Mouse (Mus musculus) layer of hippocampus, adult 9-10 months (tissue): ENCODE measurements around the gene BC049352.

ENCODE experiments used
- DNase-seq: peaks from one replicate; pipeline ENCODE4 v3.0.0; 2022; ENCODE audit warnings: low spot score

The BC049352 gene

GRCm38 (mm10) chr9:45189661-45190174 is 7.9 kb downstream of the BC049352 start:
- DNase-seq, result no peak

GRCm38 (mm10) chr9:45195468-45195867 is 13.7 kb downstream of the BC049352 start:
- no peak for DNase-seq

GRCm38 (mm10) chr9:45196125-45196830 is 14.5 kb downstream of the BC049352 start:
- no peak for DNase-seq

- no peak for DNase-seq
Measured at GRCm38 (mm10) chr9:45197549-45197948, 15.7 kb downstream of the BC049352 start.

- no peak for DNase-seq
Measured at GRCm38 (mm10) chr9:45201319-45201947, 19.6 kb downstream of the BC049352 start.

GRCm38 (mm10) chr9:45202021-45202798 is 20.4 kb downstream of the BC049352 start:
- DNase-seq, result no peak

- DNase-seq, result no peak
Measured at GRCm38 (mm10) chr9:45203797-45204410, 22.1 kb downstream of the BC049352 start, which contains the start of gene Tmprss4. Tmprss4 (minus strand) TSS chr9:45204092.

GRCm38 (mm10) chr9:45205143-45205542 is 23.3 kb downstream of the BC049352 start:
- DNase-seq, result no peak

- DNase-seq, result no peak
Measured at GRCm38 (mm10) chr9:45206121-45206520, 24.3 kb downstream of the BC049352 start.

GRCm38 (mm10) chr9:45207015-45207743 is 25.4 kb downstream of the BC049352 start:
- DNase-seq, result no peak

- DNase-seq, result no peak
Measured at GRCm38 (mm10) chr9:45212001-45212400, 30.2 kb downstream of the BC049352 start.

- DNase-seq, result no peak
Measured at GRCm38 (mm10) chr9:45215526-45216179, 33.8 kb downstream of the BC049352 start.

GRCm38 (mm10) chr9:45219644-45220043 is 37.8 kb downstream of the BC049352 start:
- no peak for DNase-seq

GRCm38 (mm10) chr9:45221567-45221966 is 39.8 kb downstream of the BC049352 start:
- peak; percentile 94 for DNase-seq

- DNase-seq, result no peak
Measured at GRCm38 (mm10) chr9:45229359-45229758, 47.6 kb downstream of the BC049352 start.

GRCm38 (mm10) chr9:45235668-45236227 is 53.9 kb downstream of the BC049352 start:
- no peak for DNase-seq

- DNase-seq, result no peak
Measured at GRCm38 (mm10) chr9:45236744-45237143, 54.9 kb downstream of the BC049352 start.

GRCm38 (mm10) chr9:45241397-45241796 is 59.6 kb downstream of the BC049352 start:
- no peak for DNase-seq

GRCm38 (mm10) chr9:45245432-45245831 is 63.6 kb downstream of the BC049352 start:
- no peak for DNase-seq

GRCm38 (mm10) chr9:45246060-45246459 is 64.3 kb downstream of the BC049352 start:
- DNase-seq, result no peak

GRCm38 (mm10) chr9:45247536-45247935 is 65.7 kb downstream of the BC049352 start:
- DNase-seq, result no peak
